Mouse (Mus musculus): ENCODE data around the gene Phyh. TPM values are rescaled to one million over a fixed set of nuclear protein-coding genes. Genes with fewer than 3 reads are reported as not detected.
"Not testable (repeated sequence)": the region's sequence is repeated elsewhere in the genome, so short reads cannot be mapped to it uniquely, and the experiment has no call there.

Gene Phyh
- total RNA-seq, 2 experiments from 2014 or later = 85.1 to 132 TPM

- intact Hi-C loops (cut with DNase I; ENCODE audit: low total_unique reads) = no loop called here
- no peak for DNase-seq
Observed at GRCm38 (mm10) chr2:4910521-4910920, 8.3 kb upstream of the Phyh start.

- intact Hi-C loops (cut with DNase I; ENCODE audit: low total_unique reads) = no loop called here
- no peak for DNase-seq
Observed at GRCm38 (mm10) chr2:4913949-4914348, 4.9 kb upstream of the Phyh start.

GRCm38 (mm10) chr2:4916037-4916436 is 2.8 kb upstream of the Phyh start:
- DNase-seq = no peak
- intact Hi-C loops (cut with DNase I; ENCODE audit: low total_unique reads) = loop anchor here (5.0 kb wide), 1 partner anchor 111 kb away; no protein-coding TSS in a partner anchor

GRCm38 (mm10) chr2:4917326-4918021 is 1.3 kb upstream of the Phyh start:
- peak; percentile 14 for DNase-seq
- intact Hi-C loops (cut with DNase I; ENCODE audit: low total_unique reads) = loop anchor here (5.0 kb wide), 1 partner anchor 110 kb away; no protein-coding TSS in a partner anchor

GRCm38 (mm10) chr2:4921019-4921418 is 2.2 kb downstream of the Phyh start:
- intact Hi-C loops (cut with DNase I; ENCODE audit: low total_unique reads) = no loop called here
- DNase-seq = no peak

- intact Hi-C loops (cut with DNase I; ENCODE audit: low total_unique reads) = no loop called here
- DNase-seq = no peak
Observed at GRCm38 (mm10) chr2:4922476-4923164, 3.8 kb downstream of the Phyh start.

- no peak for DNase-seq
- intact Hi-C loops (cut with DNase I; ENCODE audit: low total_unique reads) = no loop called here
Observed at GRCm38 (mm10) chr2:4927391-4927790, 8.6 kb downstream of the Phyh start.

GRCm38 (mm10) chr2:4929230-4929629 is 10.4 kb downstream of the Phyh start:
- no peak for DNase-seq
- intact Hi-C loops (cut with DNase I; ENCODE audit: low total_unique reads) = no loop called here

- DNase-seq = no peak
- intact Hi-C loops (cut with DNase I; ENCODE audit: low total_unique reads) = no loop called here
Observed at GRCm38 (mm10) chr2:4934516-4934915, 15.7 kb downstream of the Phyh start.

GRCm38 (mm10) chr2:4937931-4938330 is 19.1 kb downstream of the Phyh start:
- intact Hi-C loops (cut with DNase I; ENCODE audit: low total_unique reads) = no loop called here
- DNase-seq = no peak

- DNase-seq = no peak
- intact Hi-C loops (cut with DNase I; ENCODE audit: low total_unique reads) = no loop called here
Observed at GRCm38 (mm10) chr2:4940861-4941260, 22.0 kb downstream of the Phyh start.

- intact Hi-C loops (cut with DNase I; ENCODE audit: low total_unique reads); DNase-seq: not testable (repeated sequence)
Observed at GRCm38 (mm10) chr2:4949691-4950090, 30.9 kb downstream of the Phyh start.

GRCm38 (mm10) chr2:4950986-4951385 is 32.2 kb downstream of the Phyh start:
- intact Hi-C loops (cut with DNase I; ENCODE audit: low total_unique reads) = no loop called here

GRCm38 (mm10) chr2:4954216-4954760 is 35.5 kb downstream of the Phyh start:
- intact Hi-C loops (cut with DNase I; ENCODE audit: low total_unique reads) = no loop called here
- DNase-seq = no peak

More at GRCm38 (mm10) chr2:4950986-4951385, 32.2 kb downstream of the Phyh start:
- DNase-seq = no peak

- intact Hi-C loops (cut with DNase I; ENCODE audit: low total_unique reads) = no loop called here
- no peak for DNase-seq
Observed at GRCm38 (mm10) chr2:4958039-4958438, 39.2 kb downstream of the Phyh start.

- DNase-seq = no peak
- intact Hi-C loops (cut with DNase I; ENCODE audit: low total_unique reads) = no loop called here
Observed at GRCm38 (mm10) chr2:4967806-4968205, 49.0 kb downstream of the Phyh start.

- intact Hi-C loops (cut with DNase I; ENCODE audit: low total_unique reads) = no loop called here
- no peak for DNase-seq
Observed at GRCm38 (mm10) chr2:4969083-4969482, 50.3 kb downstream of the Phyh start.

GRCm38 (mm10) chr2:4975807-4976206 is 57.0 kb downstream of the Phyh start, which contains the start of gene Ucma:
TSS of gene Ucma (plus strand) at chr2:4976122.
- no peak for DNase-seq
- intact Hi-C loops (cut with DNase I; ENCODE audit: low total_unique reads) = no loop called here

GRCm38 (mm10) chr2:4978091-4978490 is 59.3 kb downstream of the Phyh start:
- DNase-seq = no peak
- intact Hi-C loops (cut with DNase I; ENCODE audit: low total_unique reads) = no loop called here

GRCm38 (mm10) chr2:4983987-4984386 is 65.2 kb downstream of the Phyh start:
- no peak for DNase-seq
- intact Hi-C loops (cut with DNase I; ENCODE audit: low total_unique reads) = no loop called here

GRCm38 (mm10) chr2:4985000-4985399 is 66.2 kb downstream of the Phyh start:
- intact Hi-C loops (cut with DNase I; ENCODE audit: low total_unique reads) = no loop called here
- no peak for DNase-seq
